Mouse (Mus musculus) hindbrain, embryonic 14.5 days (tissue): Measurements from ENCODE around the gene Hsd3b1. TPM values are rescaled to one million over a fixed set of nuclear protein-coding genes. Genes with fewer than 3 reads are reported as not detected.

Source experiments
- ATAC-seq: fragments of 200-750 bp; cut with Nextera tagmentation; 2 replicates; pipeline ENCODE4 v1.8.0; 2017; ENCODE audit warnings: moderate number of reproducible peaks, mild to moderate bottlenecking, moderate TSS enrichment, moderate library complexity; ENCODE audit not compliant: low FRiP score
- DNase-seq: peaks from one replicate; pipeline ENCODE4 v3.0.0-alpha.2; 2015; ENCODE audit warnings: low spot score
- H3K27ac ChIP-seq: fragments of 300-500 bp; sonication (generic); 2 replicates; pipeline ENCODE4 v1.5.1; 2014; ENCODE audit warnings: mild to moderate bottlenecking, moderate library complexity
- H3K27me3 ChIP-seq: fragments of 300-500 bp; sonication (generic); 2 replicates; pipeline ENCODE4 v1.6.1; 2014; ENCODE audit warnings: mild to moderate bottlenecking, low read length, mixed read lengths; ENCODE audit not compliant: control insufficient read depth, insufficient read depth
- H3K36me3 ChIP-seq: fragments of 300-500 bp; sonication (generic); replicated peaks from 2 replicates; pipeline ENCODE4 v1.6.1; 2014; ENCODE audit not compliant: control insufficient read depth, insufficient read depth
- H3K4me1 ChIP-seq: fragments of 300-500 bp; sonication (generic); replicated peaks from 2 replicates; pipeline ENCODE4 v1.6.1; 2014; ENCODE audit warnings: antibody characterized with exemption, low read length, mixed read lengths; ENCODE audit not compliant: control insufficient read depth, insufficient read depth
- H3K4me2 ChIP-seq: fragments of 300-500 bp; sonication (generic); replicated peaks from 2 replicates; pipeline ENCODE4 v1.6.1; 2014; ENCODE audit warnings: mild to moderate bottlenecking, moderate library complexity
- H3K4me3 ChIP-seq: fragments of 300-500 bp; sonication (generic); replicated peaks from 2 replicates; pipeline ENCODE4 v1.5.1; 2014; ENCODE audit warnings: mild to moderate bottlenecking, low read length
- H3K9ac ChIP-seq: fragments of 300-500 bp; sonication (generic); 2 replicates; pipeline ENCODE4 v1.6.1; 2014
- H3K9me3 ChIP-seq: fragments of 300-500 bp; sonication (generic); 2 replicates; pipeline ENCODE4 v1.6.1; 2016; ENCODE audit warnings: low read length; ENCODE audit not compliant: control insufficient read depth
- WGBS: fragments of 180-500 bp; shearing (Covaris S2); extraction: QIAGEN DNeasy Blood & Tissue Kit; methylation state at CpG from one replicate; pipeline ENCODE4 v1.1.7; 2014; 5-methylcytosine and 5-hydroxymethylcytosine counted together
- polyA plus RNA-seq: library from polyadenylated mRNA; unstranded; fragments of >200 nt; fragmentation: Nextera tagmentation; extraction: Ambion mirVana; gene quantifications from 2 replicates; pipeline ENCODE4 v1.2.1, GENCODE M21; 2014

Gene Hsd3b1
- polyA plus RNA-seq = not detected in 2 replicates

DNA sequence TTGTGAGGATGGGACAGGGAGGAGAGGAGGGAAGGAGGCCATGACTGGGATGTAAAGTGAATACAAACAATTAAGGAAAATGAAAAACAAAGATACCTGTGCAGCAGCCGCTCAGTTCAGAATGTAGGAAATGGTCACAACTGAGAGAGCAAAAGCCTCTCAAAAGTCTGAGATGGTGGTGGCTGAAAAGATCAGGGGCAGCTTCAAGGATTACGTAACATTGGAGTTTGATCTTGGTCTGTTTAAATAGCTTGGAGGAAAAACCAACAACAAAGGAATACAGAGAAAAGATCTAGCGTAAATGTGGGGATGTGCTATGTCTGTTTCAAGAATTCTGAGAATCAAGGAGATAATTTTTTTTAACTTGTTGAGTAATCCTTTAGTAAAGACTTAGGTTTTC is at the start of gene Hsd3b1:
Gene Hsd3b1, minus strand, starts transcription at position 219 of the 400 bp plus-strand sequence.
- 88% methylated on average over 3 of the region's 3 CpGs for whole genome bisulfite sequencing

GRCm38 (mm10) chr3:98897606-98898005 is 38.0 kb upstream of the Hsd3b1 start:
- no peak overlapping the region for H3K27ac ChIP-seq
- no peaks in the 10 kb centered on the region for H3K27me3 ChIP-seq
- H3K4me1 ChIP-seq = no peaks in the 10 kb centered on the region
- no peaks in the 10 kb centered on the region for H3K9me3 ChIP-seq
- no peak for ATAC-seq
- DNase-seq = no peak
- 92% methylated on average over 2 of the region's 2 CpGs for WGBS
- H3K9ac ChIP-seq = no peak overlapping the region
- H3K36me3 ChIP-seq = no peaks in the 10 kb centered on the region
- H3K4me2 ChIP-seq = no peak overlapping the region
- H3K4me3 ChIP-seq = no peak overlapping the region

More for the DNA sequence above, at the start of gene Hsd3b1:
- Histone ChIP-seq H3K9me3 (no peaks in the 10 kb centered on the region), H3K27me3 (no peaks in the 10 kb centered on the region), H3K4me2 (no peak within 1 kb of the TSS), H3K36me3 (no peaks in the 10 kb centered on the region), H3K9ac (no peak within 1 kb of the TSS), H3K4me1 (no peaks in the 10 kb centered on the region), H3K4me3 (no peak within 1 kb of the TSS), H3K27ac (no peak within 1 kb of the TSS)
- ATAC-seq (no peak), DNase-seq (no peak)

DNA sequence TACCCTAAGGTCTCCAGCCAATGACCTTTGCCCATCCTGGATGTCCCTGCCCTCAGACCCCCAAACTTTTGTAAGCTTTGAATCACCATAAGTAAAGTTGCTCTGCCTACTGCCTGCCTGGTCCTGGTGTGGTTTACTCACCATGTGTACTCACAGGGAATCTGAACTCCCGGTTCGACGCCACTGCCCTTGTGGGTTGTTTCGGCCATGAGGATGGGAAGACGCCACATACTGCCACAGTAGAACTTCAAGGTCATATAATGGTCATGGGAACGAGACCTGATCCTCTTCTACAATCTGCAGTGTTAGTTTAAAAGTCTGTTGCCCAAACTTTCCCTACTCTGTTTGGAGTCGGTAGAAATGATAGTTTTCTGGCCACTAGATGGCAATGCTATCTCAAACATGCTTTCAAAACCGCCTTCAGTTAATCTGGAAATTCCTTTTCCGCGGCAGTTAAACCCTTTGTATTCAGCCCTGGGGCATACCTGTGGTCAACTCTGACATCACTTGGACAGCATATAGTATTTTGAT is 35.5 kb upstream of the Hsd3b1 start:
- no peaks in the 10 kb centered on the region for H3K9me3 ChIP-seq
- no peaks in the 10 kb centered on the region for H3K36me3 ChIP-seq
- H3K4me3 ChIP-seq = no peak overlapping the region
- DNase-seq (peak; percentile 81), ATAC-seq (peak; percentile 78; the same call in 1 of the 2 replicates)
- H3K9ac ChIP-seq = no peak overlapping the region
- H3K4me1 ChIP-seq = no peaks in the 10 kb centered on the region
- H3K4me2 ChIP-seq = peak overlapping the region; percentile 33
- no peak overlapping the region for H3K27ac ChIP-seq
- 49% methylated on average over 10 of the region's 10 CpGs for WGBS
- no peaks in the 10 kb centered on the region for H3K27me3 ChIP-seq

DNA sequence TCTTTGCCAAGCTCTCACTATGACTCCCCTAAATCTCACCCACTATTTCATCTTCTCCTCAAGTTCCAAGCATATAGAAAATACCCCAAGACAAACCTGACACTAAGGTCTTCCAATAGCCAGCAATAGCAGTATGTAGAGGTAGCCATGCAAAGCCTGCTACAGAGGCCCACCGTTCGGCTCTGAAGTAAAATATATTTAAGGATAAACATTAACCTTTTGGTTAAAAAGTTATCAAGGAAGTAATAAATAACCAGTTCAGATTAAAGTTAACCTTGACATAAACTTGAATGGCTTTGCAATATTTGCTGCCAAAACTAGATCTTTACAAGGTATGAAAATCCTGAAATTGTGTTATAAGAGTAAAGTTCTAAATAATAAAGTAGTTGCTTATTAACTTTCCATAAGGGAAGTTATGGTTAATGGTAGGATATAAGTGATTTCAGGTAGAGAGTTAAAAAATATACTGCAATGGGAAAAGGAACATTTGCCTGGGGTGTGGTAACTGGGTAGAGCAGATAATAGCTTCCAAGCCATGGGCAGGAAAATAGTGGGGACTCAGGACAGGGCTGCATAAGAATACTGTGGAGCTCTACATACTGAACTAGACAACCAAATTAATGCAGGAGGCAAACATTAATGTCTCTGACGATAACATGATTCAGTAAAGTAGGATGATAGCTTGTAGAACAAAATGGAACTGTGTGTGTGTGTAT is 33.6 kb upstream of the Hsd3b1 start, which contains the start of gene Hao2:
Gene Hao2, minus strand, starts transcription at position 183 of the 716 bp plus-strand sequence.
- ATAC-seq (no peak), DNase-seq (no peak)
- Histone ChIP-seq H3K27me3 (no peaks in the 10 kb centered on the region), H3K9me3 (no peaks in the 10 kb centered on the region), H3K27ac (no peak within 1 kb of the TSS), H3K4me2 (no peak within 1 kb of the TSS), H3K4me1 (no peaks in the 10 kb centered on the region), H3K9ac (no peak within 1 kb of the TSS), H3K36me3 (no peaks in the 10 kb centered on the region), H3K4me3 (no peak within 1 kb of the TSS)
- 95% methylated on average over 3 of the region's 3 CpGs for WGBS

DNA sequence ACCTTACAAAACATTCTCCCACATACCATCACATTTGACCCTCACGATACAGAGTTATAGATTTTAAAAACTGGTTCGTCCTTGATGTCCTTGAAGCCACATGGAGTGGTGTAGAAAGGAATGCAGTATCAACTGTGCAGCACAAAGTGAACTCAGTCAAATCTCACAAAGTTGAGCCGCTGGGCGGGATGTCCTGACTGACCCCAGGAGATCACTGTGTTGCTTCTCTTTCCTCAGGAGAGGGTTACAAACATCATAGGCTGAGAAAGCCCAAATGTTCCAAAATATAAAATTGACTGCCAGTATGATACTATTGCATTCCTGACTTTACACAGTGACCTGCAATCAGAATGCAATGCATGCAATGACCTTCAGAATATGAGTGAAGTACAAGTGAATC is 30.8 kb upstream of the Hsd3b1 start:
- no peak overlapping the region for H3K4me2 ChIP-seq
- no peak overlapping the region for H3K9ac ChIP-seq
- H3K36me3 ChIP-seq = no peaks in the 10 kb centered on the region
- 90% methylated on average over 4 of the region's 4 CpGs for WGBS
- no peak overlapping the region for H3K4me3 ChIP-seq
- H3K9me3 ChIP-seq = no peaks in the 10 kb centered on the region
- H3K27me3 ChIP-seq = no peaks in the 10 kb centered on the region
- DNase-seq (no peak), ATAC-seq (no peak)
- H3K4me1 ChIP-seq = no peaks in the 10 kb centered on the region
- no peak overlapping the region for H3K27ac ChIP-seq

GRCm38 (mm10) chr3:98888206-98888605 is 28.6 kb upstream of the Hsd3b1 start:
- Histone ChIP-seq H3K9me3 (no peaks in the 10 kb centered on the region), H3K4me3 (no peak overlapping the region), H3K9ac (no peak overlapping the region), H3K4me1 (no peaks in the 10 kb centered on the region), H3K4me2 (no peak overlapping the region), H3K27me3 (no peaks in the 10 kb centered on the region), H3K27ac (no peak overlapping the region), H3K36me3 (no peaks in the 10 kb centered on the region)
- 79% methylated on average over 2 of the region's 2 CpGs for WGBS
- no peak for ATAC-seq
- DNase-seq = no peak

DNA sequence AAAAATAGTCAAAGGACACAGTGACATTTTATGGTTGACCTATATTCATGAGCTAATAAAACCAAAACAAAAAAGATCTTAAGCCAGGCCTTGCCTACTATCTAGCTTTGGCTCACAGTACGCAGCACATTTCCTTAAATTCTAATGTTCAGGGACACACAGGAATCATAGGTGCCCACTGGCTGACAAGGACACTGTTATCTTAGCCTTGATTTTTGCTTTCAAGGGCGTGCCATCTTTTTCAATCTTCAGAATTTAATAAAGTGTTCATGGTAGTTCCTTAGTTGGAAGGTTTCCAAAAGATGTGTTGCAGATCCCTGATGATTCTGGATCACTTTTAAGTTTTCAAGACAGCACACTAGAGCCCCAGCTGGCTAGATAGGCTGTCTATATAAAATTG is 21.2 kb upstream of the Hsd3b1 start:
- Histone ChIP-seq H3K36me3 (no peaks in the 10 kb centered on the region), H3K27ac (no peak overlapping the region), H3K9ac (no peak overlapping the region), H3K4me2 (no peak overlapping the region), H3K9me3 (no peaks in the 10 kb centered on the region), H3K4me3 (no peak overlapping the region), H3K4me1 (no peaks in the 10 kb centered on the region), H3K27me3 (no peaks in the 10 kb centered on the region)
- 93% methylated on average over 2 of the region's 2 CpGs for WGBS
- ATAC-seq (no peak), DNase-seq (no peak)

DNA sequence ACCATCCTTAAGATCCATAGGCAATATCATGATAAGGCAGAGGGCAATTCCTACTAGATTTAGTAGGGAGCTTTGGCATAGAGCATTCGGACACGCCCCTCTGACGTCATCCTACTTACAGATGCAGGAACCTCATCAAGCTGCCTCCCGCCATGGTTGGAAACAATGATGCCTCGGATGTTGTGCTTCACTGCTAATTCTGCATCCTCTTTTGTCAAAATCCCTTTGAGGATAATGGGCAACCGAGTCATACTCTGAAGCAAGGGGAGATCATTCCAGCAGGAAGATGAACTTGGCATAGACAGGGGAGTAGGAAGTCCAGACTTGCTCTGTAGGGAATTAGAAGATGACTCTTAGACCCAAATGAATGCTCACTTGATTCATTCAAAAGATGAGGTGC is 20.6 kb upstream of the Hsd3b1 start:
- WGBS = 73% methylated on average over 6 of the region's 6 CpGs

GRCm38 (mm10) chr3:98868219-98868618 is 8.6 kb upstream of the Hsd3b1 start:
- H3K27me3 ChIP-seq = no peaks in the 10 kb centered on the region
- DNase-seq (no peak), ATAC-seq (no peak)
- no peaks in the 10 kb centered on the region for H3K36me3 ChIP-seq
- WGBS = 85% methylated on average over 2 of the region's 2 CpGs
- H3K9me3 ChIP-seq = no peaks in the 10 kb centered on the region
- no peak overlapping the region for H3K4me2 ChIP-seq
- H3K27ac ChIP-seq = no peak overlapping the region
- no peaks in the 10 kb centered on the region for H3K4me1 ChIP-seq
- no peak overlapping the region for H3K4me3 ChIP-seq
- no peak overlapping the region for H3K9ac ChIP-seq

More for the DNA sequence above, 20.6 kb upstream of the Hsd3b1 start:
- no peak overlapping the region for H3K9ac ChIP-seq
- H3K4me1 ChIP-seq = no peaks in the 10 kb centered on the region
- H3K4me3 ChIP-seq = no peak overlapping the region
- H3K36me3 ChIP-seq = no peaks in the 10 kb centered on the region
- H3K4me2 ChIP-seq = no peak overlapping the region
- H3K9me3 ChIP-seq = no peaks in the 10 kb centered on the region
- no peak overlapping the region for H3K27ac ChIP-seq
- ATAC-seq (no peak), DNase-seq (no peak)
- no peaks in the 10 kb centered on the region for H3K27me3 ChIP-seq
